Mouse (Mus musculus) c-Kit-positive CD71-positive TER-119-negative erythroid progenitor cells, embryonic 14.5 days (primary cell): Measurements from ENCODE around the gene Tor4a.
A peak's percentile ranks its signal among the peaks of the same experiment; 100 is the strongest.

Source experiments
- DNase-seq: peaks from one replicate; pipeline ENCODE4 v3.0.0-alpha.2; 2013; ENCODE audit warnings: low read depth

Gene Tor4a

GRCm38 (mm10) chr2:25186575-25186930, 10.1 kb downstream of the Tor4a start:
- DNase-seq = no peak

GRCm38 (mm10) chr2:25185625-25186574, 10.8 kb downstream of the Tor4a start:
- no peak for DNase-seq

DNA sequence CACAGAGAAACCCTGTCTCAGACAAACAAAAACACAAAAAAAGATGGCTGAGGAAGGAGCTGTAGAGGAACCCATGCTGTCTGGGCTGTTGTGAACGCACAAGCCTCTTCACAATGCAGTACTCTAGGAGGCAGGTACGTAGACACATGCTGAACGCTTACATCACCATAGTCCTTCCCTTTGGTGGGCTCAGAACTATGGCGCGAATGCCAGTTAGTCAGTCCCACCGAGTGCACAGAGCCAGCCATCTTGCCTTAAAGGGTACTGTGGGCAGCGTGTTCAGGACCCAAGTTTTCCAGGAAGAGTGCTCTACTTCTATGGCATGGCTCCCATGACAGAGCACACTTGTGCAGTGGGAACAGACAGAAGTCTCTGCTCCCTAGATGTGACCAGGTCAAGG, 12.2 kb downstream of the Tor4a start:
- no peak for DNase-seq

DNA sequence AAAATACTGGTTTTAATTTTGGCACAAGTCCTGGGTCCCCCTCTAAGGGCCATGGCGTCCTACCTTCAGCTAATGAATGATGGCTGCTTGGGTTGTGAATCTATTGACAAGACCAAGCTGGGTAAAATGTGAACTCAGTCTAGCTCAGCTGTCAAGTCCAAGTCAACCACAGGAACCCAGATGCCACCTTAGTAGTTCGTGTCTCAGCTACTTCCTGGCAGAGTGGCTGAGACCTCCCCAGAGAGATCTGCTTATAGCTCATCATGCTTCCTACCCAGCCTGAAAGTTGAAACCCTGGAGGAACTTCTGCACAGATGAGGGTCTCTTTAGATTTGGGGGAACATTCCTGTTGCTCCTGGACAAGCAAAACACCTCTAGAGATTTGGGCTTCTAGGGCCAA, 13.3 kb downstream of the Tor4a start:
- no peak for DNase-seq

- no peak for DNase-seq
These were observed 14.0 kb downstream of the Tor4a start for GRCm38 (mm10) chr2:25182664-25183063.

DNA sequence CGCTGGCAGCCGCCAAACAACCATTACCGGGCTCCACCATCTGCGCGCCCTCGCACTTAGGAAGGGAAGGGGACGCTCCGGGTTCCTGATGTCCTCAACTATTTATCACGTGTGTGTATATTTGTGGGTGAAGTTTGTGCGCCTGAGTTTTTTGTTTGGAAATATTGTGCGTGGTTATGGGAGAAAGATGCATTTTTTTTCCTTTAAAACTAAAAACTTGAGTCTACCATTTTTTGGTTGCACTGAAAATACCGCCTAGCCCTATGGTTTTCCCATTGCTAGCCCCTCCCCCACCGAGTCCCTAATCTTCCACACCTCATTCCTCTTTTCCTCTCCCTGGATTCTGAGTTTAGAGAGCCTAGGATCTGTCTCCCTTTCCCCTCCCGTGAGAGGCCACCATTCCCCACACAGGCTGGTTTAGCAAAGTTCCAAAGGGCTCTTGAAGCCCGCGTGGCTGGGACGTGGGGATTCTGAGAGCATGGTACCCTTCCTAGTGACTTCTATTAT, 14.7 kb downstream of the Tor4a start:
- DNase-seq = no peak

GRCm38 (mm10) chr2:25180973-25181890, 15.5 kb downstream of the Tor4a start:
- peak; percentile 41 for DNase-seq

DNA sequence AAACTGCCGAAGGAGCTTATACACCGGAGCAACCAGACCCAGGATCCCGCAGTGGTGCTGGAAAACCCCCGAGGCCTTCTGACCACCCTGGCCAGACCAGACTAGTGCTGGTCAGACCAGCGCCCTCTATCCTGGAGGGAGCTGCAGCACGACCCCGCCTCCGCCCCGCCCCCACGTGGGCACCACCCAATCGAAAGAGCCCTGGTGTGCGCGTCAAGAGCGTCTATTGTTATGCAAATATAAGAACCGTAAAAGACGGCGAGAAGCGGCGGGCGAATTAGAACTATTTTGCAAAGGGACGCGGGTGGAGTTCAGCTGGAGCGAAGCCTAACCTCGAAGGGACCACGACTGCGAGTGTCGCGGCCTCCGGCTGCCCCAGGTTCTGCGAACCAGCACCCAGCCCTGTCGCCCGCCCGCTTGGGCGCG, 16.2 kb downstream of the Tor4a start, which contains the start of gene Nrarp:
Gene Nrarp, plus strand, starts transcription at position 281 of the 426 bp plus-strand sequence.
- DNase-seq = peak; percentile 83

GRCm38 (mm10) chr2:25179566-25180217, 17.0 kb downstream of the Tor4a start:
- no peak for DNase-seq

- DNase-seq = no peak
These were observed 18.3 kb downstream of the Tor4a start for GRCm38 (mm10) chr2:25178285-25178972.

DNA sequence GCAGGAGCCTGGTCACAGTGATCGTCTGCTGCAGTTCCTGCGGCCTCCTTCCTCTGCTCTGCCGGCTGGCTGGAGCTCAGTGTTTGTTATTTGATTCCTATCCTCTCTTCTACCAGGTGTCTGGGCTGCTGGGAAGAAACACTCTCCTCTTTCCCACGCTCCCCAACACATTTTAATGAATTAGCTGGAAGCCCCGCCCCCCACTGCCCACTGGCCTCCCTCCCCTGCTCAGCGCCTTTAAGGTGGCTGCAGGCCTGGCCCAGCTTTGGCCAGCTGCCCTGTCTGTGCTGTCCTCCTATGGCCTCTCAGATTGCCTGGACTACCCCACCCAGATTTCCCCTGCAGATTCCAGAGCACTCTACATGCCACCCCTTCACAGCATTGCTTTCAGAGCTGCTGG, 19.0 kb downstream of the Tor4a start:
- DNase-seq = no peak

DNA sequence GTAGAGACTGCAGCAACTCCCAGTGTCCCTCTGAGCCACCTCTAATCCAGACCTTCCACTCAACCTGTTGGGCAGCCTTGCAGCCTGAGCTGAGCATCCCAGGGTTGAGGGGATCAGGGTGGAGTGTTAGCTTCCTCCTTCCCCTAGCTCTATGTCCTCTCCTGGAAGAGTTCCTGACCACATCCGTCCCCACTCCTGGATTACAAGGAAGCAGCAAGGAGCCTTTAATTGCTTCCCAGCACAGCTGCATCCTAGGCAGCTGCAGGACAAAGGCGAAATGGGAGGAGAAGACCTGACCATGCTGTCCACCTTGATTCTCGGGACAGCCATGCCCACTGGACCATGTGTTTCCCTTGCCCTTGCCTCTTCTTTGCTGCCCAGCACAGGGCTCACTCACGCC, 19.6 kb downstream of the Tor4a start:
- DNase-seq = no peak

DNA sequence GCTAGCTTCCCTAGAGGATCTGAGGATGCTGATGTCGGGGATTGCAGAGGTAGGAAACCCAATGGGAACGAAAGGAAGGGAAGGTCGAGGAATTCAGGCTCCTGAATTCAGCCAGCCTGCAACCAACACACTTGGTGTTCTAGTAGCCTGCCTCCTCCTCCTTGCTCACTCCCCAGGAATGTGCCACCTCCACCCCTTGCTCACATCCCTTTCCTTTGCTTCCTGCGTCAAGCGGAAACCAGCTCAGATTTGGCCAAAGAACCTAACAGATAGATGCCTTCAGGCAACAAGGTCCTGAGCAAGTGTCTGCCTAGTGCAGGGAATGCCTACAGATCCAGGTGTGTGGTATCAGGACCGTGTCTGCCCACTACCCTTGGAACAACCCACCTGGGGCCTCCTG, 20.1 kb downstream of the Tor4a start:
- DNase-seq = no peak

GRCm38 (mm10) chr2:25175690-25176078, 21.0 kb downstream of the Tor4a start:
- DNase-seq = no peak

DNA sequence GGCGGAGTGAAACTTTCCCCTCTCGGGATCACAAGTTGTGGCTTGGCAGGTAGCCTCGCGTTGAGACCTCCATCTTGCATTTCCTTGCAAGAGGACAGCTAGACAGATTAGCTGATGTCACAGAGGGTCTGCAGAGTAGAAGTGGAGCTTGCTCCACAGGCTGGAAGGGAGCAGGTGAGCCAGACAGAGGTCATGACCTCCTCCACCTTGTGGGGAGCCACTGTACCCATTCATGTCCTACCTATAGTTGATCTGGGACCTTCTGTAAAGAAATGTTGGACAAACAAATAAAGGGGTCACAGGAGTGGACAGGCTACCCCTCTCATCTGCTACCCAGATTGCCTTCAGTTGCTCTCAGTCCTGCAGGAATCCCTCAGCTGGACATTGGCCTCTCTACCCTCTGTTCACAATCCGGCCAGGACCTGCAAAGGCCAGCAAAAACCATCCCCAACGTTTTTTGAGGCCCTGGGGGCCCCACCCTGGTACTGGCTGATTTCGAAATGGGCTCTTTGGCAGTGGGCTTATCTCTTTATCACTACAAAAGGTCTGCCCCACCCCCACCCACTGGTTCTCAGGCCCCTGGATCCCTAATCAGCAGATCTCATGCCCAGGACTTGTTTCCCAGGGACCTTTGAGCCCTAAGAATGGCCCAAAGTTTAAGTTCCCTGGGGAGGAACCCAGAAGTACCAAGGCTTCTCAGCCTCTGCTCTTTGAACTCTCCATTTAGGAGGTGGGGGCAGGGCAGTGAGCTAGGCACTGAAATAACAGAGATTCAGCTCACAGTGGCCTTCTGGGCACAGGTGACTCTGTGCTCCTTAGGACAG, 21.6 kb downstream of the Tor4a start:
- DNase-seq = no peak

GRCm38 (mm10) chr2:25173821-25174220, 22.9 kb downstream of the Tor4a start:
- DNase-seq = no peak

DNA sequence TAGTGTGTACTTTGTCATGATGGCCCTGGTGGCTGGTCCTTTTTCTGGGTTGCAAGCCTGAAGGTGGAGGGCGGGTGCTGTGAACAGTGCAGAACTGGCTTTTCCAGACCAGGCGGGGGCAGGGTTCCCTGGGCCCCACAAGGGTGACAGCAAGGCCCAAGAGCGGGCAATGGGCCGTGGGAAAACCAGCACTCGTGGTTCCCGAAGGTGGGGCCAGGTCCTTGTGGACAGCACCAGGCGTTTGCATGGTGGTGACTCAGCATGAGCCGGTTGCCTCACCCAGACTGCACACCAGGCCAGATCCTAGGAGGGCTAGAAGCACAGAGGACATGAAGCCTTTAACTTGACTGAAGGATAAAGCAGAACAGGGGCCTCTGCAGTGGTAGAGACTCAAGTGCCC, 24.1 kb downstream of the Tor4a start:
- DNase-seq = no peak

- DNase-seq = no peak
These were observed 24.9 kb downstream of the Tor4a start for GRCm38 (mm10) chr2:25171769-25172153.

DNA sequence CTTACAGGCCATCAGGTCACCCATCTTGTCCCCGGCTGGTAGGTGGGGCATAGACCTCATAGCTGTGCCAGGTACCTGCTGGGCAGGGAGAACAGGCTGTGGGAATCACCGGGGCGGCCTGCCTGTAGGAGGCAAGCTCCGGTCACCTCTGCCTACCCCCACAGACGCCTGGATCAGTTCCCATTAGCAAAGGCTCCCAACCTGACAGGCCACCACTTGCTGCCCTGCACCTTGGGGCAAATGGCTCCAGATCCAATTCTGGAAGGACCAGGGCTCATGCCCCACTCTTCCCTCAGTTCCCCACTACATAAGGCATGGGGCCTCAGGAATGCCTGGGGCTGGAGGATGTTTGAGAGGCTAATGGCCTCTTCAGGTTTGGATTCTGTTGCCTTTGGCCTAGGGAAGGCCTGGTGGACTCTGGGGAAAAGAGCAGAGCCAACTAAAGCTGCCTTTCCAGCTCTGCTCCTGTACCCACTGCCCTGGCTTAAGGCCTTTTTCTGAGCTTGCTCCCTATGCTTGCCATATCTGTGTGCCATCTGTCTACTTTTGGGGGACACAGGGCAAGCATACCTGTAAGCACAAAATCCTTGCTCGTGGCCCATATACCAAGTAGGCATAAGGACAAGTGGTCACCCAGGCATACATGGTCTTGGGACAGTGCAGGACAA, 25.5 kb downstream of the Tor4a start:
- no peak for DNase-seq
